Comparison of ENCODE assay signal across 8 mouse cellular contexts in the genomic region with DNA sequence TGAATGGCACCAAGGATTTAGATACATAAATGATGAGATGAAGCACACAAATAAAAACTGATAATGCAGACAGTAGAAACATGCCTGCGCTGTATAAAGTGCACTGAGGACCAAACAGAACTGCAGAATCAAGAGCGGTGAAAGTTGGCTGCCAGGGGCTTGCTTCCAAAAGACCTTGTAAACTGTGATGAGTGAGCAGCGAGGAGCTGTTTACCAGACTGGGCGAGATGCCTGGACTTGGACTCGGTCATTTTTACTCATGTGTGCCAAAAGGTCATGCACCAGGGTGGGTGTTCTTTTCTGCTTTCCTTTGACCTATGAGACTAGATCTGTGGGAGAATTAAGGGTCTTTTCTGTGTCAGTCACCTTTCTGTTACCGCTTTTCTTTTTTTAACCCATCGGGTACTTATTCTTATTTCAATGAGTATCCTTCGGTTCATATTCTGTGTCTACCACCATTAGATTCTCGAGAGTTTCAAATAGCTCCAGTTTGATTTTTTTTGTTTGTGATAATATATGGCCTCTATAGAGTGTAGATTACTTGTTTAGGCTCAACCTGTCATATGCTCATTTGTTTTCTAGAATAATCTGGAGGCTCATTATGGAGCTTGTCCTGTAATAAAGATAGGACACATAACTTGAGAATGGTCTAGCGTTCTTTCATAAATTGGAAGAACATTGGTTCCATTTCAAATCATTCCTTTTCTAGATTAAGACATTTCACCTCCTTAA.
DNase-seq lines count a peak whose midpoint lies in the region; ATAC-seq and TF ChIP-seq lines count a peak whose summit lies in the region.
"Had no signal": no experiment of that assay in that cellular context is flagged by ENCODE, and none has a peak within 500 bp of the region (broad histone marks: within the 10 kb centered on the region; RNA-seq: fewer than 3 reads in every experiment).

No protein-coding gene starts in this region.

- no peak overlapping the region for H3K4me2 ChIP-seq in limb, embryonic 14.5 days (replicated peaks; ENCODE audit: low read depth, low read length, severe bottlenecking)
- H3K4me2 ChIP-seq: neural tube, embryonic 13.5 days had no signal

- no peaks in the 10 kb centered on the region for H3K27me3 ChIP-seq in limb, embryonic 14.5 days (ENCODE audit: control insufficient read depth, insufficient read depth, low read length)
- H3K27me3 ChIP-seq in limb, embryonic 10.5 days (ENCODE audit: low read depth, poor library complexity, severe bottlenecking), result no peaks in the 10 kb centered on the region
- H3K27me3 ChIP-seq: neural tube, embryonic 13.5 days had no signal

- WGBS in limb, embryonic 14.5 days, result 73% methylated on average over 10 of the region's 10 CpGs
- 89% methylated on average over 10 of the region's 10 CpGs for WGBS in limb, embryonic 10.5 days

- no peaks in the 10 kb centered on the region for H3K4me1 ChIP-seq in limb, embryonic 14.5 days (ENCODE audit: control insufficient read depth, insufficient read depth, low read length)
- H3K4me1 ChIP-seq in limb, embryonic 10.5 days, result no peaks in the 10 kb centered on the region
- H3K4me1 ChIP-seq: neural tube, embryonic 13.5 days had no signal

- no peak overlapping the region for H3K27ac ChIP-seq in limb, embryonic 14.5 days (replicated peaks; ENCODE audit: low read depth, low read length)
- no peak overlapping the region for H3K27ac ChIP-seq in limb, embryonic 10.5 days
- H3K27ac ChIP-seq: neural tube, embryonic 13.5 days had no signal

- no peak overlapping the region for H3K9ac ChIP-seq in limb, embryonic 14.5 days (ENCODE audit: low read depth, low read length, severe bottlenecking)
- H3K9ac ChIP-seq: neural tube, embryonic 13.5 days had no signal

- ATAC-seq in limb, embryonic 14.5 days (ENCODE audit: low FRiP score, low read depth), result no peak

- no peaks in the 10 kb centered on the region for H3K36me3 ChIP-seq in limb, embryonic 14.5 days (ENCODE audit: control insufficient read depth, insufficient read depth, low read length)
- no peaks in the 10 kb centered on the region for H3K36me3 ChIP-seq in limb, embryonic 10.5 days
- H3K36me3 ChIP-seq: neural tube, embryonic 13.5 days had no signal

- no peak overlapping the region for H3K4me3 ChIP-seq in limb, embryonic 14.5 days (replicated peaks; ENCODE audit: low read length)
- H3K4me3 ChIP-seq in limb, embryonic 10.5 days, result no peak overlapping the region
- H3K4me3 ChIP-seq: neural tube, embryonic 13.5 days had no signal

- no peak for TF ChIP-seq POLR2A in limb, embryonic 14.5 days (IDR thresholded peaks at IDR 0.05; ENCODE audit: borderline replicate concordance, extremely low read depth, insufficient read depth, insufficient read length)

- peak; percentile 19 for DNase-seq in limb, embryonic 14.5 days (ENCODE audit: low spot score)
- DNase-seq in limb, embryonic 10.5 days (ENCODE audit: low spot score), result no peak
- DNase-seq in cerebellum, postnatal 36 days, result peak; percentile 4 to 5
- peak; percentile 3 to 51 for DNase-seq in layer of hippocampus, postnatal 14 days (ENCODE audit: low spot score in 2 of 2)
- peak; percentile 15 for DNase-seq in right cerebral cortex, postnatal 14 days
- DNase-seq in natural killer cell, adult 2 months (ENCODE audit: low spot score in 2 of 2), result no peak
- no peak for DNase-seq in retina, embryonic 14.5 days (ENCODE audit: low spot score)

- no peaks in the 10 kb centered on the region for H3K9me3 ChIP-seq in limb, embryonic 14.5 days (ENCODE audit: control insufficient read depth, low read length)
- H3K9me3 ChIP-seq in limb, embryonic 10.5 days (replicated peaks), result no peaks in the 10 kb centered on the region
- H3K9me3 ChIP-seq: neural tube, embryonic 13.5 days had no signal

Comparison
In these comparisons a context has a peak if more than half of its experiments do, and no peak if none do; other contexts are left out.
1. DNase-seq: peak in limb, embryonic 14.5 days (single experiment), cerebellum, postnatal 36 days (2 of 2), layer of hippocampus, postnatal 14 days (2 of 2) and right cerebral cortex, postnatal 14 days (single experiment); none in limb, embryonic 10.5 days (single experiment), natural killer cell, adult 2 months (0 of 2) and retina, embryonic 14.5 days (single experiment).